Mouse (Mus musculus) 3T3-L1 (cell line): Measurements from ENCODE around the gene Lca5l.

ENCODE experiments used
- DNase-seq: peaks from one replicate; pipeline ENCODE4 v3.0.0-alpha.2; 2015; ENCODE audit warnings: low read depth, low spot score

Lca5l gene

GRCm38 (mm10) chr16:96191531-96192506 lies at the start of gene Lca5l:
Gene Lca5l, minus strand, starts transcription at chr16:96192271.
- DNase-seq, result peak; percentile 99

- no peak for DNase-seq
Observed at GRCm38 (mm10) chr16:96235366-96235970, 43.4 kb upstream of the Lca5l start, which contains the start of gene B3galt5. Gene B3galt5, plus strand, starts transcription at chr16:96235801.

GRCm38 (mm10) chr16:96233996-96234395 lies 41.9 kb upstream of the Lca5l start:
- no peak for DNase-seq

- DNase-seq, result no peak
Observed at GRCm38 (mm10) chr16:96231974-96232373, 39.9 kb upstream of the Lca5l start.

- no peak for DNase-seq
Observed at GRCm38 (mm10) chr16:96231251-96231650, 39.2 kb upstream of the Lca5l start.

GRCm38 (mm10) chr16:96230411-96230810 lies 38.3 kb upstream of the Lca5l start:
- DNase-seq, result peak; percentile 84

GRCm38 (mm10) chr16:96229044-96229555 lies 37.0 kb upstream of the Lca5l start:
- no peak for DNase-seq

GRCm38 (mm10) chr16:96228438-96228837 lies 36.4 kb upstream of the Lca5l start:
- DNase-seq, result no peak

- no peak for DNase-seq
Observed at GRCm38 (mm10) chr16:96222452-96222851, 30.4 kb upstream of the Lca5l start.

- DNase-seq, result no peak
Observed at GRCm38 (mm10) chr16:96221959-96222358, 29.9 kb upstream of the Lca5l start.

- DNase-seq, result no peak
Observed at GRCm38 (mm10) chr16:96221491-96221890, 29.4 kb upstream of the Lca5l start.

- no peak for DNase-seq
Observed at GRCm38 (mm10) chr16:96213027-96213426, 21.0 kb upstream of the Lca5l start.

- DNase-seq, result no peak
Observed at GRCm38 (mm10) chr16:96210856-96211255, 18.8 kb upstream of the Lca5l start.

- no peak for DNase-seq
Observed at GRCm38 (mm10) chr16:96209789-96210188, 17.7 kb upstream of the Lca5l start.

- no peak for DNase-seq
Observed at GRCm38 (mm10) chr16:96201485-96202232, 9.6 kb upstream of the Lca5l start.

- no peak for DNase-seq
Observed at GRCm38 (mm10) chr16:96200702-96201028, 8.6 kb upstream of the Lca5l start.

GRCm38 (mm10) chr16:96199913-96200701 lies 8.0 kb upstream of the Lca5l start, which contains the start of gene Sh3bgr:
Gene Sh3bgr, plus strand, starts transcription at chr16:96200450.
- no peak for DNase-seq

- DNase-seq, result no peak
Observed at GRCm38 (mm10) chr16:96187619-96188018, 4.5 kb downstream of the Lca5l start.

GRCm38 (mm10) chr16:96179156-96179555 lies 12.9 kb downstream of the Lca5l start:
- no peak for DNase-seq

- DNase-seq, result no peak
Observed at GRCm38 (mm10) chr16:96175399-96175798, 16.7 kb downstream of the Lca5l start.

GRCm38 (mm10) chr16:96173648-96174047 lies 18.4 kb downstream of the Lca5l start:
- DNase-seq, result no peak
